In genomic region chr2:78253601-78254097, GRCm38 (mm10) we compare ENCODE assay signal across 25 mouse cellular contexts.
A peak's percentile ranks its signal among the peaks of the same experiment; 100 is the strongest.
DNase-seq lines count a peak whose midpoint lies in the region; ATAC-seq and TF ChIP-seq lines count a peak whose summit lies in the region.
"Had no signal": no experiment of that assay in that cellular context is flagged by ENCODE, and none has a peak within 500 bp of the region (broad histone marks: within the 10 kb centered on the region; RNA-seq: fewer than 3 reads in every experiment).

No protein-coding gene starts in this region.

- no peaks in the 10 kb centered on the region for H3K4me1 ChIP-seq in forebrain, embryonic 13.5 days
- H3K4me1 ChIP-seq in forebrain, embryonic 12.5 days = no peaks in the 10 kb centered on the region
- no peaks in the 10 kb centered on the region for H3K4me1 ChIP-seq in forebrain, embryonic 15.5 days
- H3K4me1 ChIP-seq in forebrain, embryonic 10.5 days = no peaks in the 10 kb centered on the region
- H3K4me1 ChIP-seq in kidney, postnatal 0 days (replicated peaks; ENCODE audit: insufficient read depth, low read length) = no peaks in the 10 kb centered on the region
- H3K4me1 ChIP-seq: embryonic facial prominence, embryonic 13.5 days; embryonic facial prominence, embryonic 15.5 days had no signal

- H3K36me3 ChIP-seq in forebrain, embryonic 13.5 days (ENCODE audit: poor library complexity, severe bottlenecking) = no peaks in the 10 kb centered on the region
- no peaks in the 10 kb centered on the region for H3K36me3 ChIP-seq in forebrain, embryonic 12.5 days (replicated peaks)
- no peaks in the 10 kb centered on the region for H3K36me3 ChIP-seq in forebrain, embryonic 15.5 days
- no peaks in the 10 kb centered on the region for H3K36me3 ChIP-seq in forebrain, embryonic 10.5 days (replicated peaks)
- H3K36me3 ChIP-seq in kidney, postnatal 0 days (ENCODE audit: insufficient read depth, low read length) = no peaks in the 10 kb centered on the region
- H3K36me3 ChIP-seq: embryonic facial prominence, embryonic 13.5 days; embryonic facial prominence, embryonic 15.5 days; G1E had no signal

- no peak overlapping the region for H3K27ac ChIP-seq in forebrain, embryonic 13.5 days
- H3K27ac ChIP-seq in forebrain, embryonic 12.5 days = no peak overlapping the region
- no peak overlapping the region for H3K27ac ChIP-seq in forebrain, embryonic 15.5 days (replicated peaks)
- no peak overlapping the region for H3K27ac ChIP-seq in forebrain, embryonic 10.5 days
- no peak overlapping the region for H3K27ac ChIP-seq in kidney, postnatal 0 days
- H3K27ac ChIP-seq: embryonic facial prominence, embryonic 13.5 days; embryonic facial prominence, embryonic 15.5 days had no signal

- no peak overlapping the region for H3K4me3 ChIP-seq in forebrain, embryonic 13.5 days
- no peak overlapping the region for H3K4me3 ChIP-seq in forebrain, embryonic 12.5 days (replicated peaks)
- no peak overlapping the region for H3K4me3 ChIP-seq in forebrain, embryonic 15.5 days
- no peak overlapping the region for H3K4me3 ChIP-seq in forebrain, embryonic 10.5 days
- no peak overlapping the region for H3K4me3 ChIP-seq in kidney, postnatal 0 days (replicated peaks; ENCODE audit: low read depth, low read length)
- H3K4me3 ChIP-seq: embryonic facial prominence, embryonic 13.5 days; embryonic facial prominence, embryonic 15.5 days; erythroblast, embryonic 14.5 days had no signal

- 72% methylated on average over 10 of the region's 10 CpGs for WGBS in forebrain, embryonic 13.5 days
- 75% methylated on average over 10 of the region's 10 CpGs for WGBS in forebrain, embryonic 12.5 days
- WGBS in forebrain, embryonic 15.5 days = 50% methylated on average over 10 of the region's 10 CpGs
- 88% methylated on average over 10 of the region's 10 CpGs for WGBS in forebrain, embryonic 10.5 days
- 58% methylated on average over 10 of the region's 10 CpGs for WGBS in kidney, postnatal 0 days

- no peaks in the 10 kb centered on the region for H3K9me3 ChIP-seq in forebrain, embryonic 13.5 days (replicated peaks)
- H3K9me3 ChIP-seq in forebrain, embryonic 12.5 days = no peaks in the 10 kb centered on the region
- no peaks in the 10 kb centered on the region for H3K9me3 ChIP-seq in forebrain, embryonic 15.5 days
- H3K9me3 ChIP-seq in forebrain, embryonic 10.5 days = no peaks in the 10 kb centered on the region
- no peaks in the 10 kb centered on the region for H3K9me3 ChIP-seq in kidney, postnatal 0 days (replicated peaks; ENCODE audit: low read length)
- H3K9me3 ChIP-seq: embryonic facial prominence, embryonic 13.5 days; embryonic facial prominence, embryonic 15.5 days; G1E had no signal

- DNase-seq in forebrain, embryonic 10.5 days (ENCODE audit: extremely low spot score, low spot score) = no peak
- DNase-seq in kidney, postnatal 0 days (ENCODE audit: low spot score) = peak; percentile 16
- DNase-seq in kidney, postnatal 36 days = no peak
- DNase-seq: adrenal gland, adult 8-10 months; adrenal gland, postnatal 14 days; adrenal gland, postnatal 36 days; B cell, adult 2 months; cerebellum, adult 11 months; cerebellum, adult 18-20 months; cerebellum, adult 8-10 months; cerebellum, adult 9-11 months; cerebellum, postnatal 14 days; cerebellum, postnatal 36 days; embryo, embryonic 11 days had no signal

- H3K9ac ChIP-seq in forebrain, embryonic 13.5 days = no peak overlapping the region
- H3K9ac ChIP-seq in forebrain, embryonic 12.5 days = no peak overlapping the region
- H3K9ac ChIP-seq in forebrain, embryonic 15.5 days (replicated peaks) = no peak overlapping the region
- no peak overlapping the region for H3K9ac ChIP-seq in kidney, postnatal 0 days (ENCODE audit: low read depth, low read length)
- H3K9ac ChIP-seq: embryonic facial prominence, embryonic 13.5 days; embryonic facial prominence, embryonic 15.5 days had no signal

- ATAC-seq in forebrain, embryonic 13.5 days = peak; percentile 43; the same call in 1 of the 2 replicates
- no peak for ATAC-seq in forebrain, embryonic 12.5 days (ENCODE audit: low FRiP score)
- ATAC-seq in forebrain, embryonic 15.5 days (replicated peaks) = peak; percentile 38; the same call in 1 of the 2 replicates
- ATAC-seq in kidney, postnatal 0 days (replicated peaks; ENCODE audit: low FRiP score, low read depth) = no peak
- ATAC-seq: activated CD4-positive, CD25-positive, alpha-beta regulatory T cell, adult 4 months; CD4-positive, CD25-positive, alpha-beta regulatory T cell, adult 4 months; Patski had no signal

- no peaks in the 10 kb centered on the region for H3K27me3 ChIP-seq in forebrain, embryonic 13.5 days
- H3K27me3 ChIP-seq in forebrain, embryonic 12.5 days = no peaks in the 10 kb centered on the region
- no peaks in the 10 kb centered on the region; the same call in 1 of the 2 replicates for H3K27me3 ChIP-seq in forebrain, embryonic 15.5 days
- no peaks in the 10 kb centered on the region for H3K27me3 ChIP-seq in forebrain, embryonic 10.5 days (ENCODE audit: poor library complexity, severe bottlenecking)
- no peaks in the 10 kb centered on the region for H3K27me3 ChIP-seq in kidney, postnatal 0 days (ENCODE audit: insufficient read depth, low read length)
- H3K27me3 ChIP-seq: CH12.LX; embryonic facial prominence, embryonic 13.5 days; embryonic facial prominence, embryonic 15.5 days had no signal

- no peak for TF ChIP-seq CTCF in kidney, postnatal 0 days (IDR thresholded peaks at IDR 0.05; ENCODE audit: low read depth)

- no peak overlapping the region for H3K4me2 ChIP-seq in forebrain, embryonic 13.5 days
- H3K4me2 ChIP-seq in forebrain, embryonic 12.5 days = no peak overlapping the region
- no peak overlapping the region for H3K4me2 ChIP-seq in forebrain, embryonic 15.5 days (replicated peaks)
- H3K4me2 ChIP-seq in kidney, postnatal 0 days (ENCODE audit: low read length) = no peak overlapping the region
- H3K4me2 ChIP-seq: embryonic facial prominence, embryonic 13.5 days; embryonic facial prominence, embryonic 15.5 days had no signal

Comparison
In these comparisons a context has a peak if more than half of its experiments do, and no peak if none do; other contexts are left out.
1. ATAC-seq: peak in forebrain, embryonic 13.5 days (single experiment) and forebrain, embryonic 15.5 days (single experiment); none in forebrain, embryonic 12.5 days (single experiment) and kidney, postnatal 0 days (single experiment).